Mouse (Mus musculus): Measurements from ENCODE around the gene Tcf19. TPM values are rescaled to one million over a fixed set of nuclear protein-coding genes. Genes with fewer than 3 reads are reported as not detected.

Tcf19 gene
- polyA plus RNA-seq (2014; fragmentation: Nextera tagmentation; extraction: Ambion mirVana): 40.8 and 48.8 TPM in 2 replicates

DNA sequence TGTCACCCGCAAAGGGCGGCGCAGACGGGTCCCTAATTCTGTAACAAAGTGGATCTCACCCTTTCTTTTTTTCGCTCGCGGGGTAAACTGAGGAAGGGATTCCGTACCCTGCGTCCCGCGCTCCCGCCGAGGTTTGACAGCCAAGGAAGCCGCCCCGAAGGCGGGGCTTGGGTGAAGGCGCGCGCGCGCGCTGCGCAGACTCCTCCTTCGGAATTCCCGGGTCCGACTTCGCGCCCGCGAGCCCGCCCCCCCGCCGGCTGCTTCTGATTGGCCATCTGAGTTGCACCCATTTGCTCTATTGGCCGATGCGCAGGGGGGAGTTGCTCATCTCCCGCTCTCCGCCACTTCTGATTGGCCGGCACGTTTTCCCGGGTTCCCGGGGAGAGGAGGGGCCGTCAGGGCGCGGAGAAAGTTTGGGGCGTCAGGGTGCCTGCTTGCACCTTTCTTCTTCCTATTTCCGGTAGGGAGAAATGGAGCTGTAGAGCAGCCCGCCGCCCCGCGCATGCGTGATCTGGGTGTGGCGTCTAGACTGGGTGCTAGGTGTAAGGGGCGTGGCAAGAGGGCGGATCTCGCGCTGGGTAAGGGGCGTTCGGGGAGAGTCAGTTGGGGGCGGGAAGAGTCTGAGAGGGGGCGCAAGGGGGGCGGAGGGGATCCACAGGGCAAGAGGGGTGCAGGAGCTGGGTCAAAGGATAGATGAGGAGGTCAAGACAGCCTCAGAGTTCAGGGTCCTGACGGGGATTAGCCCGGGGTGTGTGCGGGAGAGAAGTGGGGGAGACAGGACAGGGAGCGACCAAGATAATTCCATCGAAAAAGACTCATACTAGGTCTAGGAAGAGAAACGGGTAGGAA is at the start of gene Tcf19, which contains the start of gene Cchcr1:
Tcf19 (minus strand) TSS at position 173 of the 849 bp plus-strand sequence.
Cchcr1 (plus strand) TSS at position 449 of the 849 bp plus-strand sequence.
- ATAC-seq: peak; percentile 96
- Histone ChIP-seq H3K4me2 (ENCODE audit: low read length) (peak within 1 kb of the TSS; percentile 79), H3K9ac (ENCODE audit: low read length) (peak within 1 kb of the TSS; percentile 61), H3K4me3 (ENCODE audit: low read depth, low read length) (peak within 1 kb of the TSS; percentile 43), H3K9me3 (replicated peaks; ENCODE audit: control insufficient read depth, low read length) (no peaks in the 10 kb centered on the region), H3K4me1 (ENCODE audit: control insufficient read depth, insufficient read depth, low read length) (peaks cover 14% of the 10 kb centered on the region; the same call in 1 of the 2 replicates), H3K36me3 (ENCODE audit: control insufficient read depth, insufficient read depth, low read length) (no peaks in the 10 kb centered on the region; the same call in 1 of the 2 replicates), H3K27me3 (replicated peaks; ENCODE audit: control insufficient read depth, insufficient read depth, low read length) (no peaks in the 10 kb centered on the region), H3K27ac (ENCODE audit: low read depth, low read length) (no peak within 1 kb of the TSS; the same call in 1 of the 2 replicates)
- DNase-seq (ENCODE audit: low spot score): peak; percentile 98
- 1% methylated on average over 67 of the region's 67 CpGs for WGBS

DNA sequence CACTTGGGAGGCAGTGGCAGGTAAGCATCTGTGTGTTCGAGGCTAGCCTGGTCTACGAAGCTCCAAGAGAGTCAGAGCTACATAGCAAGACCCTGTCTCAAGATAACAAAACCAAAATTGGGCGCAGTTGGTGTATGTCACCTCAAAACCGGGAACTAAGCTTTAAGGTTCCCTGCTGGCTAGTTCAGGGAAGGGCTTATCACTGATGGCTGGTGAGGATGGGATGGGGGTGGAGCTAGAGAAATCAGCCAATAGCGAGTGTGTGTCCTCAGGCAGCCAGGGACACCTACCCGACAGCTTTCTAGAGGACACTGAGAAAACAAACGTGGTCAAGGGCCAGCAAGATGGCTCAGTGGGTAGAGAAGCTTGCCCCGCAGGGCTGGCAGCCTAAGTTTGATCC is 41.6 kb upstream of the Tcf19 start:
- no peaks in the 10 kb centered on the region for H3K36me3 ChIP-seq (ENCODE audit: control insufficient read depth, insufficient read depth, low read length)
- DNase-seq (ENCODE audit: low spot score): no peak
- WGBS: 56% methylated on average over 8 of the region's 8 CpGs

DNA sequence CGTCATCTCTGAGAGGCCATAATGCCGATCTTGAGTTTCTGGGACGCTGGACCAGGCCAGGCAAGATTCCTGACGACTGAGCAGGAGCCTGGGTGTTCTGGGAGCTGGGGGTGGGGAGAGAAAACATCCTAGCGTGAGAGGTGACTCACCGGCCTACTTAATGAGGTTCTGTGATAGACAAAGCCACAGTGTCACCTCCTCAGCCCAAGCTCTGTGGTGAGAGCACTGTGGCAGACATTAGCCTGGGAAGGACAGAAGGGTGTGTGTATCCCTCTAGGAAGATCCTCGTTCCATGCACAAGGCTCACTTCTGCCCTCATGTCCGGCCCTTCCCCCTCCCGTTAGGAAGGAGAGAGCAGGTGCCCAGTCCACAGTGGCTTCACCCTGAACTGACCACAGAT is 40.7 kb upstream of the Tcf19 start:
- H3K9ac ChIP-seq (ENCODE audit: low read length): no peak overlapping the region
- no peak overlapping the region for H3K4me3 ChIP-seq (ENCODE audit: low read depth, low read length)
- no peaks in the 10 kb centered on the region for H3K36me3 ChIP-seq (ENCODE audit: control insufficient read depth, insufficient read depth, low read length)
- no peaks in the 10 kb centered on the region for H3K4me1 ChIP-seq (ENCODE audit: control insufficient read depth, insufficient read depth, low read length)
- no peaks in the 10 kb centered on the region for H3K27me3 ChIP-seq (replicated peaks; ENCODE audit: control insufficient read depth, insufficient read depth, low read length)
- ATAC-seq (no peak), DNase-seq (ENCODE audit: low spot score) (no peak)
- H3K9me3 ChIP-seq (replicated peaks; ENCODE audit: control insufficient read depth, low read length): no peaks in the 10 kb centered on the region
- no peak overlapping the region for H3K4me2 ChIP-seq (ENCODE audit: low read length)
- H3K27ac ChIP-seq (ENCODE audit: low read depth, low read length): no peak overlapping the region
- WGBS: 78% methylated on average over 9 of the region's 9 CpGs

More for the DNA sequence above, 41.6 kb upstream of the Tcf19 start:
- H3K9me3 ChIP-seq (replicated peaks; ENCODE audit: control insufficient read depth, low read length): no peaks in the 10 kb centered on the region
- no peak overlapping the region for H3K4me3 ChIP-seq (ENCODE audit: low read depth, low read length)
- H3K4me1 ChIP-seq (ENCODE audit: control insufficient read depth, insufficient read depth, low read length): no peaks in the 10 kb centered on the region
- no peak overlapping the region for H3K9ac ChIP-seq (ENCODE audit: low read length)
- no peak overlapping the region for H3K27ac ChIP-seq (ENCODE audit: low read depth, low read length)
- no peak for ATAC-seq
- no peaks in the 10 kb centered on the region for H3K27me3 ChIP-seq (replicated peaks; ENCODE audit: control insufficient read depth, insufficient read depth, low read length)
- H3K4me2 ChIP-seq (ENCODE audit: low read length): no peak overlapping the region

- DNase-seq (ENCODE audit: low spot score) (peak; percentile 59), ATAC-seq (no peak)
- no peak overlapping the region for H3K9ac ChIP-seq (ENCODE audit: low read length)
- no peak overlapping the region for H3K27ac ChIP-seq (ENCODE audit: low read depth, low read length)
- no peak overlapping the region for H3K4me2 ChIP-seq (ENCODE audit: low read length)
- no peaks in the 10 kb centered on the region for H3K9me3 ChIP-seq (replicated peaks; ENCODE audit: control insufficient read depth, low read length)
- no peak overlapping the region for H3K4me3 ChIP-seq (ENCODE audit: low read depth, low read length)
- no peaks in the 10 kb centered on the region for H3K27me3 ChIP-seq (replicated peaks; ENCODE audit: control insufficient read depth, insufficient read depth, low read length)
- 30% methylated on average over 5 of the region's 5 CpGs for WGBS
- no peaks in the 10 kb centered on the region for H3K36me3 ChIP-seq (ENCODE audit: control insufficient read depth, insufficient read depth, low read length)
- no peaks in the 10 kb centered on the region for H3K4me1 ChIP-seq (ENCODE audit: control insufficient read depth, insufficient read depth, low read length)
Observed at GRCm38 (mm10) chr17:35556812-35557211, 40.2 kb upstream of the Tcf19 start.

DNA sequence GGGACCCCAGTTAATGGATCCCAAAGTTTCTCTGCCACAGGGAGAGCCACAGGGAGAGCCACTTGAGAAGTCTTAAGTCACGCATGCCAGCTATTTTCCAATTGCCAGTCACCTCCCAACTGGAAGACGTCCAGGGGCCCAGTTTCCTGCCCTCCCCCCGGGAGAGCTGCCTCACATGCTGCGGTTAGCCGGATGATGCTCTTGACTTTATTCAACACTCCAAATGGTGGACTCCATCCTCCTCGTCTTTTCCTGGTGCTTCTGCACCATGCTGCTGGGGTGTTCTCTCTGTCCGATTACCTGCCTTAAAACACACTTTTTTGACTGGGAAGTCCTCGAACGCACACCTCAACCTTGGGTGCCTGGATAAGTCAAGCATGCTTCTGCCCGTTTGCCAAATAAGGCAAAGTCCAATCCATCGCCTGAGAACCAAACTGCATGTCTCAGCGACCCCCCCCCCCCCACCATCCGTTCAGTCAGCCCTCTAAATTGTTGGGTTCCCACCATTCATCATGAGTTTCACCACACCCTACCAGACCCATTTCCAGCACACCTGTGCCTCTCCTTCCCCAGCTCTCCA is 39.7 kb upstream of the Tcf19 start:
- H3K9ac ChIP-seq (ENCODE audit: low read length): no peak overlapping the region
- no peaks in the 10 kb centered on the region for H3K9me3 ChIP-seq (replicated peaks; ENCODE audit: control insufficient read depth, low read length)
- 91% methylated on average over 13 of the region's 13 CpGs for WGBS
- DNase-seq (ENCODE audit: low spot score): no peak
- H3K27ac ChIP-seq (ENCODE audit: low read depth, low read length): no peak overlapping the region
- H3K4me3 ChIP-seq (ENCODE audit: low read depth, low read length): no peak overlapping the region
- no peaks in the 10 kb centered on the region for H3K36me3 ChIP-seq (ENCODE audit: control insufficient read depth, insufficient read depth, low read length)
- H3K4me2 ChIP-seq (ENCODE audit: low read length): no peak overlapping the region
- no peak for ATAC-seq
- H3K27me3 ChIP-seq (replicated peaks; ENCODE audit: control insufficient read depth, insufficient read depth, low read length): no peaks in the 10 kb centered on the region
- H3K4me1 ChIP-seq (ENCODE audit: control insufficient read depth, insufficient read depth, low read length): no peaks in the 10 kb centered on the region

DNA sequence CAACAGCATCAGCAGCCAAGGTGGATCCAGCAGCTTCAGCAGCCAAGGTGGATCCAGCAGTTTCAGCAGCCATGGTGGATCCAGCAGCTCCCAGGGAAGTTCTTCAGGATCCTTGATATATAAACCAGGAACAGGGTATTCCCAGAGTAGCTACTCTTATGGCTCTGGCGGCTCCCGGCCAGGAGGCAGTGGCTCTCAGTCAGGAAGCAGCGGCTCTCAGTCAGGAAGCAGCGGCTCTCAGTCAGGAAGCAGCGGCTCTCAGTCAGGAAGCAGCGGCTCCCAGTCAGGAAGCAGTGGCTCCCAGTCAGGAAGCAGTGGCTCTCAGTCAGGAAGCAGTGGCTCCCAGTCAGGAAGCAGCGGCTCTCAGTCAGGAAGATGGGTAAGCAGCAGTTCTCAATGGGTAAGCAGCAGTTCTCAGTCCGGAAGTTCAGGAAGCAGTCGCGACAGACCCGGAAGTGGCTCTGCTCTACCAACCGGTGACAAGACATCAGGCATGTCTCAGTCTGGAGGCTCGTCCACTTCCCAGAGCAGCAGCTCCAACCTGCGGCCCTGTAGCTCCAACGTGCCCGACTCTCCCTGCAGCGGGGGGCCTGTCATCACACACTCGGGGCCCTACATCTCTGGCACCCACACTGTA is 38.3 kb upstream of the Tcf19 start:
- no peak overlapping the region for H3K27ac ChIP-seq (ENCODE audit: low read depth, low read length)
- H3K9me3 ChIP-seq (replicated peaks; ENCODE audit: control insufficient read depth, low read length): no peaks in the 10 kb centered on the region
- ATAC-seq (no peak), DNase-seq (ENCODE audit: low spot score) (no peak)
- H3K9ac ChIP-seq (ENCODE audit: low read length): no peak overlapping the region
- H3K36me3 ChIP-seq (ENCODE audit: control insufficient read depth, insufficient read depth, low read length): no peaks in the 10 kb centered on the region
- no peaks in the 10 kb centered on the region for H3K4me1 ChIP-seq (ENCODE audit: control insufficient read depth, insufficient read depth, low read length)
- H3K27me3 ChIP-seq (replicated peaks; ENCODE audit: control insufficient read depth, insufficient read depth, low read length): no peaks in the 10 kb centered on the region
- H3K4me2 ChIP-seq (ENCODE audit: low read length): no peak overlapping the region
- no peak overlapping the region for H3K4me3 ChIP-seq (ENCODE audit: low read depth, low read length)
- WGBS: 93% methylated on average over 17 of the region's 18 CpGs

- DNase-seq (ENCODE audit: low spot score): no peak
- Histone ChIP-seq H3K4me3 (ENCODE audit: low read depth, low read length) (no peak overlapping the region), H3K4me1 (ENCODE audit: control insufficient read depth, insufficient read depth, low read length) (0 out of 2 replicates have a peak, but pooled peaks cover 3% of the 10 kb centered on the region), H3K9ac (ENCODE audit: low read length) (no peak overlapping the region), H3K27ac (ENCODE audit: low read depth, low read length) (no peak overlapping the region), H3K9me3 (replicated peaks; ENCODE audit: control insufficient read depth, low read length) (no peaks in the 10 kb centered on the region), H3K27me3 (replicated peaks; ENCODE audit: control insufficient read depth, insufficient read depth, low read length) (no peaks in the 10 kb centered on the region), H3K36me3 (ENCODE audit: control insufficient read depth, insufficient read depth, low read length) (no peaks in the 10 kb centered on the region), H3K4me2 (ENCODE audit: low read length) (no peak overlapping the region)
- WGBS: 79% methylated on average over 5 of the region's 5 CpGs
- ATAC-seq: no peak
Observed at GRCm38 (mm10) chr17:35554321-35554720, 37.7 kb upstream of the Tcf19 start.

GRCm38 (mm10) chr17:35551881-35552414 is 35.3 kb upstream of the Tcf19 start, which contains the start of gene Cdsn:
Cdsn (plus strand) TSS chr17:35552128.
- 83% methylated on average over 10 of the region's 10 CpGs for WGBS
- no peak within 1 kb of the TSS for H3K4me3 ChIP-seq (ENCODE audit: low read depth, low read length)
- ATAC-seq (no peak), DNase-seq (ENCODE audit: low spot score) (no peak)
- no peak within 1 kb of the TSS for H3K4me2 ChIP-seq (ENCODE audit: low read length)
- no peak within 1 kb of the TSS for H3K9ac ChIP-seq (ENCODE audit: low read length)
- H3K27ac ChIP-seq (ENCODE audit: low read depth, low read length): no peak within 1 kb of the TSS
- 0 out of 2 replicates have a peak, but pooled peaks cover 3% of the 10 kb centered on the region for H3K4me1 ChIP-seq (ENCODE audit: control insufficient read depth, insufficient read depth, low read length)
- no peaks in the 10 kb centered on the region for H3K27me3 ChIP-seq (replicated peaks; ENCODE audit: control insufficient read depth, insufficient read depth, low read length)
- no peaks in the 10 kb centered on the region for H3K36me3 ChIP-seq (ENCODE audit: control insufficient read depth, insufficient read depth, low read length)
- H3K9me3 ChIP-seq (replicated peaks; ENCODE audit: control insufficient read depth, low read length): no peaks in the 10 kb centered on the region

Data from forebrain, embryonic 14.5 days (tissue).